Mouse (Mus musculus) megakaryocyte, embryonic 14.5 days (primary cell): ENCODE data around the gene Gm37240. TPM values are rescaled to one million over a fixed set of nuclear protein-coding genes. Genes with fewer than 3 reads are reported as not detected.

Experiments used
- H3K27me3 ChIP-seq: replicated peaks from 2 replicates; pipeline ENCODE3; 2012; ENCODE audit warnings: inconsistent platforms
- H3K36me3 ChIP-seq: replicated peaks from 2 replicates; pipeline ENCODE3; 2012; ENCODE audit warnings: low read length, inconsistent platforms, mixed read lengths
- H3K4me1 ChIP-seq: 2 replicates; pipeline ENCODE4 v1.6.1; 2012; ENCODE audit warnings: inconsistent platforms
- H3K4me3 ChIP-seq: replicated peaks from 2 replicates; pipeline ENCODE3; 2012; ENCODE audit warnings: moderate library complexity, mild to moderate bottlenecking, inconsistent platforms
- H3K9me3 ChIP-seq: 2 replicates; pipeline ENCODE4 v1.6.1; 2012; ENCODE audit warnings: inconsistent platforms
- FLI1 ChIP-seq: IDR thresholded peaks from 2 replicates; pipeline ENCODE4 v1.6.1; 2012; ENCODE audit warnings: low read length, inconsistent platforms, mixed read lengths
- GATA1 ChIP-seq: IDR thresholded peaks from 3 replicates; pipeline ENCODE4 v1.6.1; 2012; ENCODE audit warnings: mixed read lengths, low read length, inconsistent platforms, borderline replicate concordance
- polyA plus RNA-seq: library from polyadenylated mRNA; stranded (reverse); fragments of >175 nt; gene quantifications from 2 replicates; pipeline ENCODE4 v1.2.3, GENCODE M21; 2012; ENCODE audit warnings: low replicate concordance; ENCODE audit not compliant: insufficient read depth

Gene Gm37240
- polyA plus RNA-seq, 1 experiment, result not detected

- H3K27me3 ChIP-seq, result peaks cover 66% of the 10 kb centered on the region
- no peak overlapping the region for H3K4me3 ChIP-seq
- TF ChIP-seq FLI1, result no peak
- TF ChIP-seq GATA1, result no peak
- no peaks in the 10 kb centered on the region for H3K36me3 ChIP-seq
- no peaks in the 10 kb centered on the region for H3K9me3 ChIP-seq
- no peaks in the 10 kb centered on the region for H3K4me1 ChIP-seq
Measured at GRCm38 (mm10) chr3:85679960-85680359, 207.4 kb downstream of the Gm37240 start.

GRCm38 (mm10) chr3:85679312-85679933 is 207.9 kb downstream of the Gm37240 start:
- peaks cover 64% of the 10 kb centered on the region for H3K27me3 ChIP-seq
- no peaks in the 10 kb centered on the region for H3K36me3 ChIP-seq
- no peaks in the 10 kb centered on the region for H3K9me3 ChIP-seq
- H3K4me3 ChIP-seq, result no peak overlapping the region
- TF ChIP-seq FLI1 (no peak), GATA1 (no peak)
- no peaks in the 10 kb centered on the region for H3K4me1 ChIP-seq

GRCm38 (mm10) chr3:85677952-85678351 is 209.4 kb downstream of the Gm37240 start:
- no peaks in the 10 kb centered on the region for H3K9me3 ChIP-seq
- peaks cover 72% of the 10 kb centered on the region for H3K27me3 ChIP-seq
- no peaks in the 10 kb centered on the region for H3K4me1 ChIP-seq
- H3K36me3 ChIP-seq, result no peaks in the 10 kb centered on the region
- H3K4me3 ChIP-seq, result no peak overlapping the region
- TF ChIP-seq FLI1 (no peak), GATA1 (no peak)

GRCm38 (mm10) chr3:85677133-85677532 is 210.2 kb downstream of the Gm37240 start:
- H3K36me3 ChIP-seq, result no peaks in the 10 kb centered on the region
- no peaks in the 10 kb centered on the region for H3K9me3 ChIP-seq
- TF ChIP-seq GATA1, result no peak
- no peak for TF ChIP-seq FLI1
- no peaks in the 10 kb centered on the region for H3K4me1 ChIP-seq
- H3K27me3 ChIP-seq, result peaks cover 73% of the 10 kb centered on the region
- no peak overlapping the region for H3K4me3 ChIP-seq

GRCm38 (mm10) chr3:85669844-85670243 is 217.5 kb downstream of the Gm37240 start:
- peaks cover 72% of the 10 kb centered on the region for H3K27me3 ChIP-seq
- no peaks in the 10 kb centered on the region for H3K9me3 ChIP-seq
- H3K36me3 ChIP-seq, result no peaks in the 10 kb centered on the region
- no peak overlapping the region for H3K4me3 ChIP-seq
- 0 out of 2 replicates have a peak, but pooled peaks cover 4% of the 10 kb centered on the region for H3K4me1 ChIP-seq
- TF ChIP-seq GATA1 (no peak), FLI1 (no peak)

GRCm38 (mm10) chr3:85667683-85668082 is 219.6 kb downstream of the Gm37240 start:
- Histone ChIP-seq H3K9me3 (no peaks in the 10 kb centered on the region), H3K4me3 (no peak overlapping the region), H3K36me3 (no peaks in the 10 kb centered on the region), H3K27me3 (peaks cover 77% of the 10 kb centered on the region), H3K4me1 (0 out of 2 replicates have a peak, but pooled peaks cover 4% of the 10 kb centered on the region)
- TF ChIP-seq FLI1 (no peak), GATA1 (no peak)

- Histone ChIP-seq H3K9me3 (no peaks in the 10 kb centered on the region), H3K4me3 (no peak overlapping the region), H3K27me3 (peaks cover 74% of the 10 kb centered on the region), H3K4me1 (0 out of 2 replicates have a peak, but pooled peaks cover 4% of the 10 kb centered on the region), H3K36me3 (no peaks in the 10 kb centered on the region)
- TF ChIP-seq FLI1, result no peak
- TF ChIP-seq GATA1, result no peak
Measured at GRCm38 (mm10) chr3:85666736-85667135, 220.6 kb downstream of the Gm37240 start.

- peaks cover 75% of the 10 kb centered on the region for H3K27me3 ChIP-seq
- H3K4me3 ChIP-seq, result no peak overlapping the region
- H3K36me3 ChIP-seq, result no peaks in the 10 kb centered on the region
- 0 out of 2 replicates have a peak, but pooled peaks cover 4% of the 10 kb centered on the region for H3K4me1 ChIP-seq
- no peaks in the 10 kb centered on the region for H3K9me3 ChIP-seq
- TF ChIP-seq FLI1 (no peak), GATA1 (no peak)
Measured at GRCm38 (mm10) chr3:85666166-85666565, 221.2 kb downstream of the Gm37240 start.

GRCm38 (mm10) chr3:85664591-85665171 is 222.6 kb downstream of the Gm37240 start:
- Histone ChIP-seq H3K9me3 (no peaks in the 10 kb centered on the region), H3K4me1 (0 out of 2 replicates have a peak, but pooled peaks cover 4% of the 10 kb centered on the region), H3K27me3 (peaks cover 74% of the 10 kb centered on the region), H3K36me3 (no peaks in the 10 kb centered on the region), H3K4me3 (no peak overlapping the region)
- TF ChIP-seq FLI1, result no peak
- TF ChIP-seq GATA1, result no peak

- no peak for TF ChIP-seq FLI1
- no peak for TF ChIP-seq GATA1
- Histone ChIP-seq H3K27me3 (peaks cover 70% of the 10 kb centered on the region), H3K4me1 (0 out of 2 replicates have a peak, but pooled peaks cover 4% of the 10 kb centered on the region), H3K9me3 (no peaks in the 10 kb centered on the region), H3K36me3 (no peaks in the 10 kb centered on the region), H3K4me3 (no peak overlapping the region)
Measured at GRCm38 (mm10) chr3:85663826-85664225, 223.5 kb downstream of the Gm37240 start.
